Mouse (Mus musculus) kidney, adult 2 months (tissue): ENCODE measurements around the gene Gm10024.

ENCODE experiments used
- CTCF ChIP-seq: fragments of 200-500 bp; conservative IDR thresholded peaks from 2 replicates; pipeline ENCODE4 v1.5.1; 2011; ENCODE audit warnings: low read depth, mild to moderate bottlenecking, control low read depth, low read length, moderate library complexity, mixed read lengths; ENCODE audit not compliant: insufficient read depth, insufficient read length
- POLR2A ChIP-seq: fragments of 200-500 bp; IDR thresholded peaks from one replicate; pipeline ENCODE4 v1.6.1; 2011; ENCODE audit warnings: low read depth, low read length, control low read depth

- no peak for TF ChIP-seq CTCF
- TF ChIP-seq POLR2A, result no peak
These were observed 27.7 kb downstream of the Gm10024 start for GRCm38 (mm10) chr10:77738929-77739328.
